Mouse (Mus musculus) CH12.LX (cell line): Measurements from ENCODE around the gene Ctnna3.

Experiments used
- BHLHE40 ChIP-seq: IDR thresholded peaks from 2 replicates; pipeline ENCODE4 v1.6.1; 2011; ENCODE audit warnings: mild to moderate bottlenecking, low read depth, low read length, improper control_type of control experiment
- CTCF ChIP-seq, 2 experiments: IDR thresholded peaks in 1 of 2; conservative IDR thresholded peaks in 1 of 2; 2 replicates each; pipeline ENCODE4 v1.5.1; 2011 to 2012; ENCODE audit warnings: low read depth in 2 of 2, low read length in 2 of 2, improper control_type of control experiment in 1 of 2, inconsistent platforms in 1 of 2, mild to moderate bottlenecking in 1 of 2, moderate library complexity in 1 of 2
- MXI1 ChIP-seq: IDR thresholded peaks from 2 replicates; pipeline ENCODE4 v1.6.1; 2011; ENCODE audit warnings: mild to moderate bottlenecking, low read depth, low read length, improper control_type of control experiment
- MYC ChIP-seq: IDR thresholded peaks from 2 replicates; pipeline ENCODE4 v1.6.1; 2011; ENCODE audit warnings: low read depth, mild to moderate bottlenecking, improper control_type of control experiment, low read length
- POLR2A ChIP-seq: IDR thresholded peaks from 2 replicates; pipeline ENCODE4 v1.6.1; 2011; ENCODE audit warnings: low read depth, mild to moderate bottlenecking, improper control_type of control experiment, low read length
- SIN3A ChIP-seq: IDR thresholded peaks from 2 replicates; pipeline ENCODE4 v1.6.1; 2012; ENCODE audit warnings: low read length, improper control_type of control experiment, inconsistent platforms
- UBTF ChIP-seq: IDR thresholded peaks from 2 replicates; pipeline ENCODE4 v1.6.1; 2012; ENCODE audit warnings: low read depth, mild to moderate bottlenecking, inconsistent platforms, low read length, improper control_type of control experiment, moderate library complexity
- ZKSCAN1 ChIP-seq: IDR thresholded peaks from 2 replicates; pipeline ENCODE4 v1.6.1; 2012; ENCODE audit warnings: low read depth, inconsistent platforms, low read length, improper control_type of control experiment, borderline replicate concordance

GRCm38 (mm10) chr10:63851946-63852345, 422.0 kb downstream of the Ctnna3 start:
- no peak for TF ChIP-seq POLR2A
- TF ChIP-seq CTCF (conservative IDR thresholded peaks at IDR 0.05 in 1 of 2, IDR thresholded peaks at IDR 0.05 in 1 of 2; ENCODE audit: low read depth in 2 of 2, low read length in 2 of 2), result no peak
- no peak for TF ChIP-seq UBTF
- TF ChIP-seq BHLHE40, result no peak
- no peak for TF ChIP-seq ZKSCAN1
- TF ChIP-seq SIN3A, result no peak
- TF ChIP-seq MYC, result no peak
- TF ChIP-seq MXI1, result no peak
